Mouse (Mus musculus): Measurements from ENCODE around the gene Fam189b. TPM values are rescaled to one million over a fixed set of nuclear protein-coding genes. Genes with fewer than 3 reads are reported as not detected.

Fam189b gene
- polyA plus RNA-seq, 1 experiment from 2014 or later, result 10.5 TPM

DNA sequence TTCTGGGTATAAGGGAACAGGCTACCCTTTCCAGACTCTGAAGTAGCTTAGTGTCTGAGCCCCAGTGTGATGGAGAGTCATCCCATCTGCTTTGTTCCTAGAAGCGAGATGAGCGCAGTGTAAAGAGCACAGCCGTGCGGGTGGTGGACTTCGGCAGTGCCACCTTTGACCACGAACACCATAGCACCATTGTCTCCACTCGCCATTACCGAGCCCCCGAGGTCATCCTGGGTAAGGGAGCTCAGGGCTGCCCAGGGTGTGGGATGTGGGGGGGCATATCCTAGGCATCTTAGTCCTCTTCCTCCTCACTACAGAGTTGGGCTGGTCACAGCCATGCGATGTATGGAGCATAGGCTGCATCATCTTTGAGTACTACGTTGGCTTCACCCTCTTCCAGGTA is 8.1 kb upstream of the Fam189b start:
- Histone ChIP-seq H3K27me3 (no peaks in the 10 kb centered on the region), H3K36me3 (peaks cover 72% of the 10 kb centered on the region), H3K9me3 (replicated peaks) (no peaks in the 10 kb centered on the region), H3K27ac (no peak overlapping the region), H3K4me3 (no peak overlapping the region), H3K4me2 (no peak overlapping the region), H3K4me1 (replicated peaks) (peaks cover 16% of the 10 kb centered on the region), H3K9ac (no peak overlapping the region)
- 93% methylated on average over 11 of the region's 11 CpGs for WGBS
- no peak for ATAC-seq (replicated peaks; ENCODE audit: insufficient number of reproducible peaks, insufficient read depth, low FRiP score, low read depth)

DNA sequence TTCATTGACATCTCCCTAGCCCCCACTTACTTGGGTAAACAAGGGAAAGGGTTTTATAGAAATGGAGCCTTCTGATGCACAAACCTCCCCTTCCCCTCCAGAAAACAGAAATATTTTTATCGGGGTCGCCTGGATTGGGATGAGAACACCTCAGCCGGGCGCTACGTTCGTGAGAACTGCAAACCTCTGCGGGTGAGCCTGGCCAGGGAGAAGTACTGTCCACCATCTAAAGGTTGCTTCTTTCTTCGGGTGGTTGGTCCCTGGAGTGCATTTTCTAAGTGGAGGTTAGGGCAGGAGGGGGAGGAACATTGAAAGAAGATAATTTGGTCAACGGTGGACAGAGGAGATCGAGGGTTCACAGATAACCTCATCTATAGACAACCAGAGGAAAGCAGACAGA is 7.4 kb upstream of the Fam189b start:
- H3K9me3 ChIP-seq (replicated peaks), result no peaks in the 10 kb centered on the region
- WGBS, result 86% methylated on average over 10 of the region's 10 CpGs
- no peak overlapping the region for H3K4me3 ChIP-seq
- no peak for ATAC-seq (replicated peaks; ENCODE audit: insufficient number of reproducible peaks, insufficient read depth, low FRiP score, low read depth)
- no peak overlapping the region for H3K9ac ChIP-seq
- peaks cover 71% of the 10 kb centered on the region for H3K36me3 ChIP-seq
- peaks cover 16% of the 10 kb centered on the region for H3K4me1 ChIP-seq (replicated peaks)
- H3K4me2 ChIP-seq, result no peak overlapping the region
- no peak overlapping the region for H3K27ac ChIP-seq
- no peaks in the 10 kb centered on the region for H3K27me3 ChIP-seq

GRCm38 (mm10) chr3:89176421-89176820 is 6.5 kb upstream of the Fam189b start:
- Histone ChIP-seq H3K27me3 (no peaks in the 10 kb centered on the region), H3K9me3 (replicated peaks) (no peaks in the 10 kb centered on the region), H3K4me3 (no peak overlapping the region), H3K4me1 (replicated peaks) (peaks cover 16% of the 10 kb centered on the region), H3K27ac (no peak overlapping the region), H3K36me3 (peaks cover 72% of the 10 kb centered on the region), H3K4me2 (no peak overlapping the region), H3K9ac (no peak overlapping the region)
- 81% methylated on average over 7 of the region's 7 CpGs for WGBS
- ATAC-seq (replicated peaks; ENCODE audit: insufficient number of reproducible peaks, insufficient read depth, low FRiP score, low read depth), result no peak

DNA sequence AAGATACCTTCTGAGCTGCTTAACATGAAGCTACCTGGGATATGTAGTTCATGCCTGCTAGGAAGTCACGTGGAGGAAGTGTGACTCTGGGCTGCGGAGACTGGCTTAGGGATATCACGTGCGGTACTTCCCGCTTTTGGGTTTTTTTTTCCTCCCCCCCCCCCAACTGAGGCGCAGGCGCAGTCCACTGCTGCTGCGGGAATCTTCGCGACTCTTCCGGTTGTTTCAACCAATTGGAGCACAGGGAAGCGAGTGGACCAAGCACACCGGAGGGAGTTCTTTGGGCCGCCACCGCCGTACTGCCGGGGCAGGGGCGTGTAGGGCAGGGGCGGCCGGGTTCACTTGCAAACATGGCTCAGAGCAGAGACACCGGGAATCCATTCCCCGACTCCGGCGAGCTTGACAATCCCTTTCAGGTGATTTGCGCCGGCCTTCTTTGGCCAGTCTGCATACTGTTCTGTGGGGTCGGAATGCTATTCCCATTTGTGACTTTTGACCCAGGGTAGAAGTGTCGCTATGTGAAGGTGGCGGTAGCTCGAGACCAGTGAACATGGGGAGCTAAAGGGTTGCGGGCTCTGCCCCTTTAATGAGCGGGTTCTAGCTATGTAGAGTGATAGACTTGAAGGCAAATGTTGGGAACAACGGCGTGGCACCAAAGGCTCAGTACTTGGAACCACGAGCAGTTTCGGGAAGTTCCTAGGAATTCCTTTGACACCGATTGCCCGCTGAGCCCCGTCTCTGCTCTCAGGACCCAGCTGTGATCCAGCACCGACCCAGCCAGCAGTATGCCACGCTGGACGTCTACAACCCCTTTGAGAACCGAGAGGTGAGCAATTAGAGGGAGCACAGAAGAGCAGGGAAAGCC is 5.5 kb upstream of the Fam189b start, which contains the start of gene Scamp3:
Gene Scamp3, plus strand, starts transcription at position 232 of the 865 bp plus-strand sequence.
- peak within 1 kb of the TSS; percentile 68 for H3K4me3 ChIP-seq
- H3K36me3 ChIP-seq, result peaks cover 71% of the 10 kb centered on the region
- H3K4me1 ChIP-seq (replicated peaks), result peaks cover 16% of the 10 kb centered on the region
- H3K27me3 ChIP-seq, result no peaks in the 10 kb centered on the region
- 0% methylated on average over 43 of the region's 43 CpGs for WGBS
- peak within 1 kb of the TSS; percentile 77 for H3K9ac ChIP-seq
- no peaks in the 10 kb centered on the region for H3K9me3 ChIP-seq (replicated peaks)
- H3K4me2 ChIP-seq, result peak within 1 kb of the TSS; percentile 86
- peak; percentile 93 for ATAC-seq (replicated peaks; ENCODE audit: insufficient number of reproducible peaks, insufficient read depth, low FRiP score, low read depth)
- peak within 1 kb of the TSS; percentile 81 for H3K27ac ChIP-seq

GRCm38 (mm10) chr3:89178107-89178385 is 4.9 kb upstream of the Fam189b start:
- H3K4me3 ChIP-seq, result peak overlapping the region; percentile 68
- no peak for ATAC-seq (replicated peaks; ENCODE audit: insufficient number of reproducible peaks, insufficient read depth, low FRiP score, low read depth)
- peak overlapping the region; percentile 77 for H3K9ac ChIP-seq
- 4% methylated on average over 6 of the region's 6 CpGs for WGBS
- peaks cover 19% of the 10 kb centered on the region for H3K4me1 ChIP-seq (replicated peaks)
- H3K27me3 ChIP-seq, result no peaks in the 10 kb centered on the region
- peak overlapping the region; percentile 86 for H3K4me2 ChIP-seq
- peak overlapping the region; percentile 81 for H3K27ac ChIP-seq
- H3K9me3 ChIP-seq (replicated peaks), result no peaks in the 10 kb centered on the region
- peaks cover 65% of the 10 kb centered on the region for H3K36me3 ChIP-seq

DNA sequence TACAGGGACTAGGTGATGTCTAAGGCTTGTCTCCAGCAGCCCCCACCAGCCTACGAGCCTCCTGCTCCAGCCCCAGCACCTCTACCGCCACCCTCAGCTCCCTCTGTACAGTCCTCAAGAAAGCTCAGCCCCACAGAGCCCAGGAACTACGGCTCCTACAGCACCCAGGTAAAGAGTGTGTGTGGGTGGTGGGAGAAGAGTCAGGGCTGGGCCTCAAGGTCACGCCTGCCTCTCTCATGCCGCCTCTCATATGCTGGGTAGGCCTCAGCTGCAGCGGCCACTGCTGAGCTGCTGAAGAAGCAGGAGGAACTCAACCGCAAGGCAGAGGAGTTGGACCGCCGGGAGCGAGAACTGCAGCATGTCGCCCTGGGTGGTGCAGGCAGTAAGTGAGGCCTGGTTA is 3.9 kb upstream of the Fam189b start:
- ATAC-seq (replicated peaks; ENCODE audit: insufficient number of reproducible peaks, insufficient read depth, low FRiP score, low read depth), result no peak
- Histone ChIP-seq H3K27ac (no peak overlapping the region), H3K4me3 (no peak overlapping the region), H3K4me1 (replicated peaks) (peaks cover 28% of the 10 kb centered on the region), H3K36me3 (peaks cover 55% of the 10 kb centered on the region), H3K4me2 (peak overlapping the region; percentile 86; the same call in 1 of the 2 replicates), H3K9ac (no peak overlapping the region), H3K27me3 (no peaks in the 10 kb centered on the region), H3K9me3 (replicated peaks) (no peaks in the 10 kb centered on the region)
- WGBS, result 90% methylated on average over 11 of the region's 11 CpGs

DNA sequence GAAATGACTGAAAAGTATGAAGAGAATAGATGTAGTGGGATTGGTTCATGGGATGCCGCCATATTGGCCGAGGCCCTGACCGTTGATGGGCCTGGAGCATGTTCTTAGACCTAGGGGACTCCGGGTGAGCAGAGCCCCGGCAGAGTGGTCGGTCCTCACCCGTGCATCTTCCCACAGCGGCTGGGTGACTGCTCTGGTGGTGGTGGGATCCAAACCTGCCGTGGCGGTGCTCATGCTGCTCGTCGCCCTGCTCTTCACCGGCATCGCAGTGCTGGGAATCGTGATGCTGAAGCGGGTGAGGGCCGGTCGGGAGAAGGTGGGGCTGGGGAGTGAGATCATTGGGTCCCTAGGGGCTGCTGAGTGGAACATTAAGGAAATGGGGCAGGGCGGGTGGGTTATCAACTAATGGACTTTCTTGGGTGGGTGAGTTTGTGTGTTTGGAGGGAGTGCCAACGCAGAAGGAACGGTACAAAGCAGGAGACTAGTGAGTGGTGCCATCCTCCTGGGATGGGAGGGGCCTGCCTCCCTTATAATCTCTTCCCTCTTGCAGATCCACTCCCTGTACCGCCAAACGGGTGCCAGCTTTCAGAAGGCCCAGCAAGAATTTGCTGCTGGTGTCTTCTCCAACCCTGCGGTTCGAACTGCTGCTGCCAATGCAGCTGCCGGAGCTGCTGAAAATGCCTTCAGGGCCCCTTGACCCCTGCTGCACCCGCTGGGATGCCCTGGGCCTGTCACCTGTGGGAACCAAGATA is 1.0 kb upstream of the Fam189b start:
- H3K9me3 ChIP-seq (replicated peaks), result no peaks in the 10 kb centered on the region
- no peaks in the 10 kb centered on the region for H3K27me3 ChIP-seq
- no peak overlapping the region for H3K4me2 ChIP-seq
- 91% methylated on average over 27 of the region's 27 CpGs for WGBS
- peaks cover 30% of the 10 kb centered on the region for H3K36me3 ChIP-seq
- ATAC-seq (replicated peaks; ENCODE audit: insufficient number of reproducible peaks, insufficient read depth, low FRiP score, low read depth), result no peak
- H3K4me1 ChIP-seq (replicated peaks), result peaks cover 30% of the 10 kb centered on the region
- H3K27ac ChIP-seq, result no peak overlapping the region
- no peak overlapping the region for H3K4me3 ChIP-seq
- H3K9ac ChIP-seq, result no peak overlapping the region

- Histone ChIP-seq H3K27me3 (no peaks in the 10 kb centered on the region; the same call in 1 of the 2 replicates), H3K4me2 (peak overlapping the region; percentile 91), H3K9ac (peak overlapping the region; percentile 72; the same call in 1 of the 2 replicates), H3K9me3 (replicated peaks) (no peaks in the 10 kb centered on the region), H3K27ac (peak overlapping the region; percentile 86; the same call in 1 of the 2 replicates), H3K4me3 (peak overlapping the region; percentile 81), H3K4me1 (replicated peaks) (peaks cover 32% of the 10 kb centered on the region), H3K36me3 (peaks cover 30% of the 10 kb centered on the region)
- 46% methylated on average over 7 of the region's 7 CpGs for WGBS
- no peak for ATAC-seq (replicated peaks; ENCODE audit: insufficient number of reproducible peaks, insufficient read depth, low FRiP score, low read depth)
These were observed 349 bp upstream of the Fam189b start for GRCm38 (mm10) chr3:89182531-89183057.

DNA sequence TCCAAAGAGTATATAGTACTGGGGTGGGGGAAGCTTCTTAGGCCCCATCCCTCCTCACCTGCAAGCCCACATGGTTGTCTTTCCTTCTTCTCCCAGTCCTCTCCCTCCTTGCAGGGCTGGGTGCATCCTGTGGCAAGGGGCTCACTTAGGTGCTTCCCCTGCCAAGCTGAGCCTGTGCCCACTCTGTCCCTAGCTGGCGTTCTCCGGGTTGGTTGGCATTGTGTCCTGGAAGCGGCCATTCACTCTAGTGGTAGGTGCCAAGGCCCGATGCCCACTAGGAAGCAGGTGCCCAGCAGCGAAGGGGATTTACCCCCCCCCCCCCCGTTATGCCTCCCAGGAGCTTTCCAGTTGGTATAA is 994 bp downstream of the Fam189b start:
- no peak overlapping the region for H3K27ac ChIP-seq
- peak overlapping the region; percentile 91 for H3K4me2 ChIP-seq
- WGBS, result 74% methylated on average over 6 of the region's 6 CpGs
- peak overlapping the region; percentile 81 for H3K4me3 ChIP-seq
- H3K36me3 ChIP-seq, result peaks cover 30% of the 10 kb centered on the region
- no peaks in the 10 kb centered on the region for H3K9me3 ChIP-seq (replicated peaks)
- peaks cover 21% of the 10 kb centered on the region for H3K4me1 ChIP-seq (replicated peaks)
- H3K9ac ChIP-seq, result peak overlapping the region; percentile 72
- no peak for ATAC-seq (replicated peaks; ENCODE audit: insufficient number of reproducible peaks, insufficient read depth, low FRiP score, low read depth)
- H3K27me3 ChIP-seq, result no peaks in the 10 kb centered on the region; the same call in 1 of the 2 replicates

GRCm38 (mm10) chr3:89187197-89187596 is 4.3 kb downstream of the Fam189b start:
- Histone ChIP-seq H3K9ac (no peak overlapping the region), H3K9me3 (replicated peaks) (no peaks in the 10 kb centered on the region), H3K36me3 (peaks cover 2% of the 10 kb centered on the region; the same call in 1 of the 2 replicates), H3K27ac (no peak overlapping the region; the same call in 1 of the 2 replicates), H3K4me3 (no peak overlapping the region), H3K4me2 (no peak overlapping the region), H3K27me3 (no peaks in the 10 kb centered on the region; the same call in 1 of the 2 replicates), H3K4me1 (replicated peaks) (peaks cover 21% of the 10 kb centered on the region)
- WGBS, result 47% methylated on average over 23 of the region's 23 CpGs
- no peak for ATAC-seq (replicated peaks; ENCODE audit: insufficient number of reproducible peaks, insufficient read depth, low FRiP score, low read depth)
